Mouse (Mus musculus): ENCODE results near the gene Madcam1. TPM values are rescaled to one million over a fixed set of nuclear protein-coding genes. Genes with fewer than 3 reads are reported as not detected.

Madcam1 gene
- total RNA-seq, 2 experiments from 2014 or later, result not detected

DNA sequence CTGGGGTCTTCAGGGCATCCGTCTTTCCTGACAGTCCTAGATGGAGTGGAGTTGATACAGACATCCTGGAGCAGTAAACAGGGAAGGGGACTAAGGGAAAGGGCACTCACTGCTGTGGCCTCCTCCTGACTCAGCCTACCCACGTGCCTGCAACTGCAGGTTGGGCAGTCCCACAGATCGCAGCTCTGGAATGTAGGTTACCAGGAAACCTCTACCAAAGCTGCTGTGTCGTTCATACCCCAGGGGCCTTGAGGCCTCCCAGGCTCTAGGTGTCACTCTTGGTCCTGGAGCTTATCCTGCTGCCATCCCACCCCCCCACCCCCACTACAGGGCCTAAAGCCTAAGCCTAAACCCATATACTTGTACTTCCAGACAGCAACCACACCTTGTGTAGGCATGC lies 43.4 kb downstream of the Madcam1 start:
- no peak for DNase-seq (ENCODE audit: low spot score in 2 of 2)

DNA sequence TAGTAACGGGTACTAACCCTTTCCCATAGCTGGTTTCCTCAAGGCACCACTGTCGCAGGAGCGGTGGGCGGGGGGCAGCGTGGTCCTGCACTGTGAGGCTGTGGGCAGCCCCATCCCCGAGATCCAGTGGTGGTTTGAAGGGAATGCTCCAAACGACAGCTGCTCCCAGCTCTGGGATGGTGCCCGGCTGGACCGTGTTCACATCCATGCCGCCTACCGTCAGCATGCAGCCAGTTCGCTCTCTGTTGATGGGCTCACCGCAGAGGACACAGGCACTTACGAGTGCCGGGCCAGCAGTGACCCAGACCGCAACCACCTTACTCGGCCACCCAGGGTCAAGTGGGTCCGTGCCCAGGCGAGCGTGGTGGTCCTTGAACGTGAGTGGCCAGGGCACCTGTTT lies 44.3 kb downstream of the Madcam1 start:
- no peak for DNase-seq (ENCODE audit: low spot score in 2 of 2)

DNA sequence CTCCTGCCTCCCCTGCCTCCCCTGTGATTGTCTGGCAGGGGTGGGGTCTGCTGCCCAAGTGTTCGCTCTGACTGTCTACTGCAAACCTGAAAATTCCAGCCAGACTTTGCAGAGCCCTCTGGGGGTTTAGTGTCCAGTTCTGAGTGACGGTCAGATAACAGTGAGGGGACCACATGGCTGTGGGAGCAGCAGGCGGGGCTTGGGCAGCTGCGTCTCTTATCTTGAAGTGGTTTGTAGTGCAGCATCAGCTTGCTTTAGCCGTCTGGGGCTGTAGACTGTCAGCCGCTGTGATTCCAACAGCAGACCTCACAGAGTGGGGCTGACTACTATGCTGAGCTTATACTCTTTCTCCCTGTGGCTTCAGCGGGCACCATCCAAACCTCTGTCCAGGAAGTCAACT lies 44.9 kb downstream of the Madcam1 start:
- DNase-seq (ENCODE audit: low spot score in 2 of 2), result no peak

DNA sequence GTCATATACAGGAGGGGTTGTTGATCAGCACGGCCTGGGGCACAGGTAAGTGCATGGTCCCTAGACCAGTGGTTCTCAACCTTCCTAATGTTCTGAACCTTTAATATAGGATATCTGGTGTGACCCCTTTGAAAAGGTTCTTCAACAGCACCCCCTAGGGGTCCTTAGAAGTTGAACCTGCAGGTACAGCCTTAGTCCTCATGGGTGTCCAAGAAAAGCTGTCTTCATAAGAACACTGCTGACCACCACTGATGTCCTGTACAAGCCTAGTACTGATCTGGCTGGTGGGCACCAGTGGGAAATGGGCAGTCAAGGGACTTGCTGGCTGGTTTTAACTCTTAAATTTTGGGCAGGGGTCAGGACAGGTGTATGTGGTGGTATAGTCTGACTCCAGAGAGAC lies 47.7 kb downstream of the Madcam1 start:
- no peak for DNase-seq (ENCODE audit: low spot score in 2 of 2)

DNA sequence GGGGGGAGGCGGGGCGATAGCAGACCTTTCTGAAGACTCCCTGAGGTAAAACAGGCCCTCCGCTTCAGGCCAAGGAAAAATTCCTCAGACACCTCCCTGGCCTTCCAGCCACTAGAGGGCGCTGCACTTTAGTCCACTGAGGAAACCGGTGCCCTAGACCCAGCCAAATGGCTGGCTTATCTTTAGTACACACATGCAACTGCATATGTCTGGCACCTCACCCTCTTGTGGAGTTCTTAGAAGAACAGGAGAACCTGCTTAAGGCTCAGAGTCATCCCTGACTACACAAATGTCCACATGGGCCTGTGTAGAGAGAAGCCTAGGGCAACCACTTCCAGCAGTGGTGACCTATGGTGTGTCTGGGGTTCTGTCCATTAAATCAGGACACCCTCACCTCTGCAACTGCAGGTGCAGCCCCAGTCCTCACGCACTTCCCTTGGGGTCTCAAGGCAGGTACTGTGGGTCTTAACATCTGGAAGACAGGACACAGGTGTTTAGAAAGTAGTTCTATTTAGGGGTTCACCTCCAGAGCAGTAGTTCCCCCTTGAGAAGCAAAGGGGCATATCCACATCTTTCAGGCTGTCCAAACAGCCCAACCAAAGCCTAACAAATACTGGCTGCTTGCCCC lies 48.3 kb downstream of the Madcam1 start:
- peak; percentile 74 to 86 for DNase-seq (ENCODE audit: low spot score in 2 of 2)

DNA sequence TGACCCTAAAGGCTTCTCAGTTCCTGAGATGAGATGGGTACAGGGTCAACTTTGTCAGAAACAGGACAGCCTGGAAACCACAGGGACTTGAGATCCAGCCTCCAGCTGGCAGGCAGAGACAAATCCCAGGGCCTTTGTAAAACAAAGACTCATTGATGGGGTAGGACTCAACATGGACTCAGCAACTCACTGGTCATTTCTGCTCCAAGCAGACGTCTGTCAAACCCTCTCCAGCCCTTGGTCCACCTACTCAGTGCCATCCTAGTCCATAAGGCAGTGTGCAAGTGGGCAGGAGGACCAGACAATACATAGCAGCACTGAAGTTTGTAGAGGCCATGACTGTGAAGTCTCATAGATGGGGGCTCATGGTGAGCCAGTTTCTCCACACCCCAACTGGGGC lies 48.8 kb downstream of the Madcam1 start:
- DNase-seq (ENCODE audit: low spot score in 2 of 2), result no peak

DNA sequence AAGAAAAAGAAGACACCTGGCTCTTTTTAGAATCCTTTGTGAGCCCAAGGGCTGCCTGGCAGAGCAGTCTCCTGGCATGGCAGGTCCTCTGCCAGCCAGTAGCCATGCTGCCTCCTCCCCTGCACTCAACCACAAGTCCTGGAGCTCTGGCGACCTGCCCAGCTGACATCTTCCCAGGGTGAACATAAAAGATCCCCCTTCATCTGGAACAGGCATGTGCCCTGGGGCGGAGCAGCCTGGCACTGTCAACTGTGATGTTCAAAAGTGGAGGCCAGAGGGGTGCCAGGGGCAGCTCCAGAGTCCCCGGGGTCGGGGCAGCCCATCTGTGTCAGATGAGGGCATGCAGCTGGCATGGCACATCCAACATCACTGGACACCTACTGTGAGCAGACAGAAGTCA lies 50.6 kb downstream of the Madcam1 start:
- no peak for DNase-seq (ENCODE audit: low spot score in 2 of 2)

DNA sequence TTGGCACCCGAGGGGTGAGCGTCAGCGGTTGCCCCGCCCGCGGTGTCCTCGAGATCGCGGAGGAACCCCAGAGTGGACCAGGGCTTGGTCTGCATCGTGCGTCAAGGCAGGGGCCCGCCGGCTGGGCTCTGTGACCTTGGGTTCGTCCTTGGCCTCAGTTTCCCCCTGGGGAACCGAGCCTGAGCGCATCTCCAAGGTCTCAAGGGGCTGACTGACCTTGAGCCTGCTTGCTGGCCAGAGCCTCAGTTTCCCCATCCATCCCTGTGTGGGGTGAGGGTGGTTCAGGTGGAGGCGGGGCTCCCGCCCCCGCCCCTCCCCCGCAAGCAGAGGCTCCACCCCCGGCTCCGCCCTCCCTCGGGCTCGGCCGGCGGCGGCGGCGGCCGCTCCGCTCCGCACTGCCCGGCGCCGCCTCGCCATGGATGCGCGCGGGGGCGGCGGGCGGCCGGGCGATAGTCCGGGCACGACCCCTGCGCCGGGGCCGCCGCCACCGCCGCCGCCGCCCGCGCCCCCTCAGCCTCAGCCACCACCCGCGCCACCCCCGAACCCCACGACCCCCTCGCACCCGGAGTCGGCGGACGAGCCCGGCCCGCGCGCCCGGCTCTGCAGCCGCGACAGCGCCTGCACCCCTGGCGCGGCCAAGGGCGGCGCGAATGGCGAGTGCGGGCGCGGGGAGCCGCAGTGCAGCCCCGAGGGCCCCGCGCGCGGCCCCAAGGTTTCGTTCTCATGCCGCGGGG lies 52.1 kb downstream of the Madcam1 start, which contains the start of gene Hcn2:
TSS of gene Hcn2 (plus strand) at position 381 of the 734 bp plus-strand sequence.
- no peak for DNase-seq (ENCODE audit: low spot score in 2 of 2)

DNA sequence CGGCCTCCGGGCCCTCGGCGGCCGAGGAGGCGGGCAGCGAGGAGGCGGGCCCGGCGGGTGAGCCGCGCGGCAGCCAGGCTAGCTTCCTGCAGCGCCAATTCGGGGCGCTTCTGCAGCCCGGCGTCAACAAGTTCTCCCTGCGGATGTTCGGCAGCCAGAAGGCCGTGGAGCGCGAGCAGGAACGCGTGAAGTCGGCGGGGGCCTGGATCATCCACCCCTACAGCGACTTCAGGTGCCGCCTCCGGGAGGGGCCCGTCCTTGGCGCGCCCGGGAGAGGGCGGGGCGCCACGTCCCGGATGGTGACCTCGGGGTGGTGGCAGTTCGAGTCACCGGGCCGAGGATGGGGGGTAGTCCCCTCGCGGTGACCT lies 52.6 kb downstream of the Madcam1 start:
- DNase-seq (ENCODE audit: low spot score in 2 of 2), result no peak

DNA sequence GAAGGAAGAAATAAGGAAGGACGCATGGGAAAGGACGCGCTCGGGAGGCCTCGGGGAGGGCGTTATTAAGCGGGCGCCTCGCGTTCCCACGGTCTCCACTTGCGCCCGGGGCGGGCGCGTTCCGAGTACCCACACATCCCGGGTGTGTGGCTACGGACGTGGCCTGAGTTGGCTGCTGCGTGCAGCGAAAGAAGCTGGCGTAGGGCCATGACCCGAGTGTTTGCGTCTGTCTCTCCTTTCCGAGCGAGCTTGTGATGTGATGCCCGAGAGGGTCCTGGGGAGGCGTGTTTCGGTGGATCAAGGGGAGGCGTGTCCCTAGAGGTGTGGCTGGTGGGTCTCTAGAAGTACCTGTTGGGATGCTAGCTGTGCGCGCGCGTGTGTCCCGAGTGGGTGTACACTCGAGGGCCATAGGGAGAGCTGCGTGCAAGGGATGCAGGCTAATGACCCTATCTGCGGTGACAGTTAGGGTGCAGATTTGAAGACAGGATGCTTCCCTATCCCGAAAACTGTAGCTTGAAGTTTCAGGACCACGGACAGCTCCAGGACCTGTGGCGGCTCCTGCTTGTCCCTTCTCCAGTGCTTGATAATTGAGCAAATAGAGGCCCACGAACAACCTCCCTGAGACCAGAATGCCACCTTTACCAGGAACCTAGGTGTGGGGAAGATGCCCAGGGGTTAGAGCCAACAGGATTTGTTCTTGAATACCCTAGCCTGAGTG lies 53.4 kb downstream of the Madcam1 start:
- DNase-seq (ENCODE audit: low spot score in 2 of 2), result peak; percentile 72 to 73

Other genes starting within 250 kb of the Madcam1 start
- gene Vmn2r83, start 195.8 kb upstream of the Madcam1 start, total RNA-seq (2021), result not detected
- 10 to 100 TPM; 13.3 to 35.7 TPM for gene Plpp2, start 130.8 kb upstream of the Madcam1 start, total RNA-seq (2021)
- gene Mier2, start 109.4 kb upstream of the Madcam1 start, total RNA-seq (2021), result 10 to 100 TPM; 32.5 to 34.2 TPM
- gene Theg, start 77.2 kb upstream of the Madcam1 start, total RNA-seq (2021), result not detected
- under 1 TPM; 0.07 to 0.13 TPM for gene C2cd4c, start 50.5 kb upstream of the Madcam1 start, total RNA-seq (2021)
- 1 to 10 TPM; 3.3 to 5.9 TPM for gene Shc2, start 26.6 kb upstream of the Madcam1 start, total RNA-seq (2021)
- not detected for gene Odf3l2, start 18.8 kb upstream of the Madcam1 start, total RNA-seq (2021)
- 10 to 100 TPM; 29.6 to 34.4 TPM for gene Tpgs1, start 4.8 kb downstream of the Madcam1 start, total RNA-seq (2021)
- gene Cdc34, start 17.6 kb downstream of the Madcam1 start, total RNA-seq (2021), result 100 to 1,000 TPM in 1 of 2 experiments, 10 to 100 TPM in 1; 87.6 to 120 TPM
- 1 to 10 TPM; 1.2 to 1.3 TPM for gene Gzmm, start 24.5 kb downstream of the Madcam1 start, total RNA-seq (2021)
- gene Bsg, start 39.9 kb downstream of the Madcam1 start, total RNA-seq (2021), result 100 to 1,000 TPM; 618 to 637 TPM
- gene Hcn2, start 52.1 kb downstream of the Madcam1 start, total RNA-seq (2021), result 1 to 10 TPM; 6.1 to 9.4 TPM
- gene Polrmt, start 82.0 kb downstream of the Madcam1 start, total RNA-seq (2021), result 10 to 100 TPM; 53.0 to 59.0 TPM
- under 1 TPM in 1 of 2 experiments, not detected in 1; 0.13 TPM for gene Fgf22, start 90.5 kb downstream of the Madcam1 start, total RNA-seq (2021)
- gene Rnf126, start 102.4 kb downstream of the Madcam1 start, total RNA-seq (2021), result 10 to 100 TPM; 47.4 to 51.1 TPM
- 10 to 100 TPM; 11.0 to 28.5 TPM for gene Fstl3, start 112.7 kb downstream of the Madcam1 start, total RNA-seq (2021)
- not detected for gene Prss57, start 126.4 kb downstream of the Madcam1 start, total RNA-seq (2021)
- 10 to 100 TPM; 59.4 to 62.2 TPM for gene Palm, start 129.0 kb downstream of the Madcam1 start, total RNA-seq (2021)
- gene Misp, start 156.4 kb downstream of the Madcam1 start, total RNA-seq (2021), result under 1 TPM; 0.60 to 0.74 TPM
- gene Ptbp1, start 189.9 kb downstream of the Madcam1 start, total RNA-seq (2021), result 100 to 1,000 TPM; 301 to 357 TPM
- 1 to 10 TPM in 1 of 2 experiments, not detected in 1; 1.1 TPM for gene Prtn3, start 209.9 kb downstream of the Madcam1 start, total RNA-seq (2021)
- 1 to 10 TPM; 1.4 to 2.8 TPM for gene Plppr3, start 210.1 kb downstream of the Madcam1 start, total RNA-seq (2021)
- gene Elane, start 221.7 kb downstream of the Madcam1 start, total RNA-seq (2021), result not detected
- gene Cfd, start 226.3 kb downstream of the Madcam1 start, total RNA-seq (2021), result 1,000 to 10,000 TPM; 1,757 to 2,495 TPM
- gene Med16, start 244.4 kb downstream of the Madcam1 start, total RNA-seq (2021), result 10 to 100 TPM; 32.7 to 40.7 TPM
- gene Gm26602, start 246.3 kb downstream of the Madcam1 start, total RNA-seq (2021), result not detected

Data from adrenal gland, adult 18-20 months (tissue).